Mouse (Mus musculus) regulatory T cell (primary cell): ENCODE measurements around the gene Pgap3.
"Not testable (repeated sequence)": the region's sequence is repeated elsewhere in the genome, so short reads cannot be mapped to it uniquely, and the experiment has no call there.

Experiments used
- in situ Hi-C: fragments of 300-600 bp; cut with MboI, MseI; formaldehyde crosslinking; loops from one replicate; pipeline ENCODE4 v1.15.1; 2025; ENCODE audit warnings: high pct_unique_total_duplicates

Pgap3 gene

DNA sequence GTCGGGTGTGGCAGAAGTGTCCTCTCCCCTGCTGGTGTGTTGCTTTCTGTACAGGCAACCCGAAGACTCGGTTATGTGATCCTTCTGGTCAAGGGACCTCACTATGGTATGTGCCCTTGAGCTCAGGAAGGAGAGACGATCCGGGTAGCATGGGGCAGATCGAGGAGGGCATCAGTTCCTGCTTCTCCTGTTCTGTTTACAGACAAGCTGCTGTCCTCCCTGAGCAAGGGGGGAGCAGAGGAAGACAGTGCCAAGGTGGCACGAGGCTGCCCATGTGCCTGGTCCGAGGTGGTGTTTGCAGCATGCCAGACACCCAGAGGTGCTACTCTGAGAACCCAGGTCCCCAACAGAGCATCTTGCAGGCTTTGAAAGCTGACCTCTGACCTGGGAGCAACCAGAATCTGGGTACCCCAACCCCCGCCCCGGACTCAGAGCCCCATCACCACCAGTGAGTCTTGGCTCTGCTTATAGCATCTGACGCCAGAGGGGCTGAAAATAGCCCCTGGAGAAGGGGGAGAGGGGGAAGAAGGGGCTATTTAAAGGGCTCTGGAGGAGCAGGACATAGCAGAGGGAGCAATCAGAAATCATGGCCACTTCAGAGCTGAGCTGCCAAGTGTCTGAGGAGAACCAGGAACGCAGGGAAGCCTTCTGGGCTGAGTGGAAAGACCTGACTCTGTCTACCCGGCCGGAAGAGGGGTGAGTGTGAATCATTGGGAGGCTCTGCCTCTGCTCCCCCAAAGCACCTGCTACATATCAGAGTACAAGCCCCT is 16.8 kb downstream of the Pgap3 start, which contains the start of gene Tcap:
Gene Tcap (plus strand): TSS at position 551 of the 770 bp plus-strand sequence.
- in situ Hi-C loops, result no loop called here

- in situ Hi-C loops, result not testable (repeated sequence)
Measured at GRCm38 (mm10) chr11:98382405-98382804, 17.9 kb downstream of the Pgap3 start.

- in situ Hi-C loops, result no loop called here
Measured at GRCm38 (mm10) chr11:98381651-98382050, 18.6 kb downstream of the Pgap3 start.

- in situ Hi-C loops, result no loop called here
Measured at GRCm38 (mm10) chr11:98380106-98380505, 20.2 kb downstream of the Pgap3 start.

GRCm38 (mm10) chr11:98379379-98379778 is 20.9 kb downstream of the Pgap3 start:
- in situ Hi-C loops, result loop anchor here (5.0 kb wide), 1 partner anchor 107 kb away; no protein-coding TSS in a partner anchor

GRCm38 (mm10) chr11:98377787-98378186 is 22.5 kb downstream of the Pgap3 start:
- in situ Hi-C loops, result loop anchor here (5.0 kb wide), 1 partner anchor 105 kb away; no protein-coding TSS in a partner anchor

DNA sequence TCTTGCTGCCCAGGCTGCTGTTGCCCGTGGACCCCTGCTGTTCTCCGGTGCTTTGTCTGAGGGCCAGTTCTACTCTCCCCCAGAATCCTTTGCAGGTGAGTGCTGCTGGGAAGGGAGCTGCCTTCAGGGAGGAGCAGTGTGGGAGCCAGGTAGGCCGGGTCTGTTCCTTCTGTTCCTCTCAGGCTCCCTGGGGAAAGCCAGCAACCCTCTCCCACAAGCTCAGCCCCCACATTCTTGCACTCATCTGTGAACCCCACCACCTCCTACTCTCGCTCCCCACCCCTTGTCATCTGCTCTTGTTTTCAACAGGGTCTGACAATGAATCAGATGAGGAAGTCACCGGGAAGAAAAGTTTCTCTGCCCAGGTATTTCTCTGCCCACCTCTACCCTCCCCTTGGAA is 23.5 kb downstream of the Pgap3 start:
- in situ Hi-C loops, result loop anchor here (5.0 kb wide), 1 partner anchor 104 kb away; no protein-coding TSS in a partner anchor

- in situ Hi-C loops, result no loop called here
Measured at GRCm38 (mm10) chr11:98374266-98374665, 26.0 kb downstream of the Pgap3 start.

GRCm38 (mm10) chr11:98373244-98373643 is 27.0 kb downstream of the Pgap3 start:
- in situ Hi-C loops, result no loop called here

DNA sequence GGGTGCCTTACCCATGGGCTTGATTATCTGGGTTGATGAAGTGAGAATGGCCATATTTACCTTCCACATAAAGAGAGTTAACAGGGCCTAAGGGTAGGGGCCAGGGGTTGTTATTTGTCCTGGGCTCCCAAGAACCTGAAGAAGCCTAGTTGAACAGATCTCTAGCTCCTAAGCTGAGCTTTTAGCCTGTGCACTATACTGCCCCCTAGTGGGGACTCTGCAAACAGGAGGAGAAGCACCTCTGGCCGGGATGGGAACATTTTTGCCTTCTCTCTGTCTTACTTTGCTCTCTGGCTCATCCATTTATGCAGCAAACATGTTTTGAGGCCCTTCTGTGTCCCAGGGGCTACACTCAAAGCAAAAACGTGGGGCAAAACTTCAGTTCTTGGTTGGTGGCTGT is 27.9 kb downstream of the Pgap3 start:
- in situ Hi-C loops, result no loop called here

DNA sequence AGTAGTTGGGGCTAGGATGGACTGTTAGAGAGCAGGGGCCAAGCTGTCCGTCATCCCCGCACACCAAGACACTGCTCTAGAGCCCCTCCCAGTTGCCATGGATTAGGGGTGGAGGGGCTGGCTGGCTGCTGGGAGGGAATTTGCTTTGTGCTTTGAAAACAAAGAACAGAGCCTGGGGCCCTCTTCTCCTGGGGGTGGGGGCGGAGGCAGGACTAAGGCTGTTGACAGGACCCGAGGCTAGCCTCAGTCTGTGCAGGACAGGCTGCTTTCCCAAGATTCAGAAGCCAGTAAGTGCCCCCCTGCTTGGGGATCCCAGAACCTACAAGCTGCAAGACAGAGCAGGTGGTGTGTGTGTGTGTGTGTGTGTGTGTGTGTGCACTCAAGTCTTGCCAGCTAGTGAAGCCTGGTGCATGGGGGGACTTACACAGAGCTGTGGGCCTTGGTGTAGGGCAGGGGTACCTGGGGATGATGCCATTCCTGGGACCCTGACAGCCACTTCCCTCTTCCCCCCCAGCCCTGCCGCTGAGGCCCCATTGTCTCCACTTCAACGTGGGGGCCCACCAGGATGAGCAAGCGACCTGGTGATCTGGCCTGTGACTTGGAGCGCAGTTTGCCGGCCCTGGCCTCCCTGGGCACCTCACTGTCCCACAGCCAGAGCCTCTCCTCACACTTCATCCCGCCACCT is 28.6 kb downstream of the Pgap3 start:
- in situ Hi-C loops, result no loop called here

- in situ Hi-C loops, result no loop called here
Measured at GRCm38 (mm10) chr11:98370588-98370987, 29.7 kb downstream of the Pgap3 start.

DNA sequence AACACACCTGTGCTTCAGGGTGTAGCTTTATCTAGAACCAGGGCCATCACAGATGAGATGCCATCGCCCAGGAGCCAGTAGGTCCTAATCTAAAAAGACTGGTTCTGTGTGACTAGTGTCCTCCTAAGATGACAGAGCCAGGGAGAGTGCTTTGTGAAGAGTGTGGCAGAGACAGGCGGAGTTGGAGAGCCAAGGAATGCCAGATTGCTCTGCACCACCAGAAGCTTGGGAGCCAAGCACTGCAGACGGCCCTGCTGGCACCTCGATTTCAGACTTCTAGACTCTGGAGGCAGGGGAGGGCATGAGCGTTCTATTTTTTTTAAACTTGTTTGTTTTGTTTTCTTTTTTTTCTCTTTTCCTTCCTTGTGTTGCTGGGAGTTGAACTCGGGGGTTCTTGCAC is 31.0 kb downstream of the Pgap3 start:
- in situ Hi-C loops, result no loop called here

GRCm38 (mm10) chr11:98367863-98368186 is 32.5 kb downstream of the Pgap3 start:
- in situ Hi-C loops, result no loop called here

- in situ Hi-C loops, result no loop called here
Measured at GRCm38 (mm10) chr11:98367171-98367862, 33.0 kb downstream of the Pgap3 start.

GRCm38 (mm10) chr11:98366290-98366689 is 34.0 kb downstream of the Pgap3 start:
- in situ Hi-C loops, result no loop called here

- in situ Hi-C loops, result no loop called here
Measured at GRCm38 (mm10) chr11:98364410-98364809, 35.9 kb downstream of the Pgap3 start.

DNA sequence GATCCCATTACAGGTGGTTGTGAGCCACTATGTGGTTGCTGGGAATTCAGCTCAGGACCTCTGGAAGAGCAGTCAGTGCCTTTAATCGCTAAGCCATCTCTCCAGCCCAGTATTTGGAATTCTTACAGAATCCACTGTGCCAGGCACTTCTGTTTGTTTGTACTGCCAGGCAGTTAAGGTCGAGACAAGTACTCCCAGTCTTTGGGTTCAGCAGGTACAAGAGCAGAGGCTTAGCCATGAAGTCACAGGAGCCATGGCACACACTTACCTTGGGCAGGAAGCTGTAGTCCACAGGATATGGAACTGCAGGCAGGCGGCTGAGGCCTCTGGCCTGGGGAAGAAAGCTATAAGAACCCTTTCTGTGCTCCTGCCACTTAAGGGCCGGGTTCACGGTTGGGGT is 36.5 kb downstream of the Pgap3 start:
- in situ Hi-C loops, result no loop called here

GRCm38 (mm10) chr11:98360866-98361521 is 39.3 kb downstream of the Pgap3 start:
- in situ Hi-C loops, result no loop called here

GRCm38 (mm10) chr11:98358161-98359083 is 41.9 kb downstream of the Pgap3 start, which contains the start of gene Stard3:
Gene Stard3, plus strand, starts transcription at chr11:98358368.
- in situ Hi-C loops, result no loop called here
